Comparison of ENCODE assay signal across 18 mouse cellular contexts in genomic region chr9:14184261-14184660, GRCm38 (mm10).
"Had no signal": no experiment of that assay in that cellular context is flagged by ENCODE, and none has a peak within 500 bp of the region (broad histone marks: within the 10 kb centered on the region; RNA-seq: fewer than 3 reads in every experiment).

No protein-coding gene starts in this region.

- H3K4me2 ChIP-seq: lung, embryonic 14.5 days; midbrain, embryonic 13.5 days; neural tube, embryonic 13.5 days; neural tube, embryonic 15.5 days had no signal

- ATAC-seq: midbrain, embryonic 13.5 days; midbrain, embryonic 16.5 days had no signal

- H3K9ac ChIP-seq: lung, embryonic 14.5 days; midbrain, embryonic 13.5 days; neural tube, embryonic 13.5 days; neural tube, embryonic 15.5 days had no signal

- H3K27me3 ChIP-seq: midbrain, embryonic 13.5 days; neural tube, embryonic 13.5 days; neural tube, embryonic 15.5 days had no signal

- H3K27ac ChIP-seq: midbrain, embryonic 10.5 days; midbrain, embryonic 13.5 days; neural tube, embryonic 13.5 days; neural tube, embryonic 15.5 days had no signal

- DNase-seq: lung, adult 18-20 months; lung, embryonic 14.5 days; lung, postnatal 10 days; lung, postnatal 4 days; retina, postnatal 1 day; right cerebral cortex, adult 18-20 months; right cerebral cortex, postnatal 25 days; right cerebral cortex, postnatal 4 days; spleen, adult 18-20 months; thymus, adult 18-20 months; thymus, postnatal 14 days; thymus, postnatal 36 days had no signal

- H3K4me3 ChIP-seq: midbrain, embryonic 10.5 days; midbrain, embryonic 13.5 days; myocyte; neural tube, embryonic 13.5 days; neural tube, embryonic 15.5 days had no signal

- H3K9me3 ChIP-seq: midbrain, embryonic 10.5 days; midbrain, embryonic 13.5 days; neural tube, embryonic 13.5 days; neural tube, embryonic 15.5 days had no signal

- H3K36me3 ChIP-seq: midbrain, embryonic 10.5 days; midbrain, embryonic 13.5 days; neural tube, embryonic 13.5 days; neural tube, embryonic 15.5 days had no signal

- H3K4me1 ChIP-seq: midbrain, embryonic 13.5 days had no signal
